Mouse (Mus musculus) stomach, postnatal 0 days (tissue): Measurements from ENCODE around the gene L3mbtl4. TPM values are rescaled to one million over a fixed set of nuclear protein-coding genes. Genes with fewer than 3 reads are reported as not detected.

ENCODE experiments used
- ATAC-seq: fragments of 200-750 bp; cut with Nextera tagmentation; 2 replicates; pipeline ENCODE4 v1.8.0; 2017; ENCODE audit not compliant: low FRiP score, low TSS enrichment
- DNase-seq: peaks from one replicate; pipeline ENCODE4 v3.0.0-alpha.2; 2016; ENCODE audit warnings: low spot score
- H3K27ac ChIP-seq: fragments of 300-500 bp; sonication (generic); replicated peaks from 2 replicates; pipeline ENCODE4 v1.5.1; 2014; ENCODE audit warnings: mild to moderate bottlenecking, control low read depth
- H3K27me3 ChIP-seq: fragments of 300-500 bp; sonication (generic); 2 replicates; pipeline ENCODE4 v1.6.1; 2014; ENCODE audit warnings: low read length; ENCODE audit not compliant: control insufficient read depth, insufficient read depth
- H3K36me3 ChIP-seq: fragments of 300-500 bp; sonication (generic); 2 replicates; pipeline ENCODE4 v1.6.1; 2014; ENCODE audit warnings: low read length, mixed read lengths; ENCODE audit not compliant: control insufficient read depth, insufficient read depth
- H3K4me1 ChIP-seq: fragments of 300-500 bp; sonication (generic); replicated peaks from 2 replicates; pipeline ENCODE4 v1.6.1; 2014; ENCODE audit warnings: antibody characterized with exemption; ENCODE audit not compliant: control insufficient read depth, insufficient read depth
- H3K4me2 ChIP-seq: fragments of 300-500 bp; sonication (generic); replicated peaks from 2 replicates; pipeline ENCODE4 v1.6.1; 2014; ENCODE audit warnings: low read depth, mild to moderate bottlenecking, control low read depth, moderate library complexity
- H3K4me3 ChIP-seq: fragments of 300-500 bp; sonication (generic); 2 replicates; pipeline ENCODE4 v1.5.1; 2014; ENCODE audit warnings: low read depth, low read length, control low read depth
- H3K9ac ChIP-seq: fragments of 300-500 bp; sonication (generic); 2 replicates; pipeline ENCODE4 v1.6.1; 2014; ENCODE audit warnings: mild to moderate bottlenecking, low read length, control low read depth, mixed read lengths
- H3K9me3 ChIP-seq: fragments of 300-500 bp; sonication (generic); 2 replicates; pipeline ENCODE4 v1.6.1; 2016; ENCODE audit warnings: low read length; ENCODE audit not compliant: control insufficient read depth
- CTCF ChIP-seq: IDR thresholded peaks from 2 replicates; pipeline ENCODE4 v1.5.1; 2016; ENCODE audit warnings: antibody characterized with exemption, low read depth, mild to moderate bottlenecking, moderate library complexity
- EP300 ChIP-seq: optimal IDR thresholded peaks from 2 replicates; pipeline ENCODE3; 2016; ENCODE audit warnings: antibody characterized with exemption
- WGBS: fragments of 180-500 bp; shearing (Covaris S2); extraction: QIAGEN DNeasy Blood & Tissue Kit; methylation state at CpG from one replicate; pipeline ENCODE4 v1.1.7; 2014; 5-methylcytosine and 5-hydroxymethylcytosine counted together
- polyA plus RNA-seq: library from polyadenylated mRNA; unstranded; fragments of >200 nt; fragmentation: Nextera tagmentation; extraction: Ambion mirVana; gene quantifications from 2 replicates; pipeline ENCODE4 v1.2.1, GENCODE M21; 2015

The L3mbtl4 gene
- polyA plus RNA-seq, 1 experiment from 2014 or later = not detected

- Histone ChIP-seq H3K27me3 (no peaks in the 10 kb centered on the region), H3K4me3 (no peak overlapping the region), H3K36me3 (no peaks in the 10 kb centered on the region), H3K4me1 (no peaks in the 10 kb centered on the region), H3K9me3 (no peaks in the 10 kb centered on the region), H3K9ac (no peak overlapping the region), H3K4me2 (no peak overlapping the region), H3K27ac (no peak overlapping the region)
- TF ChIP-seq EP300 = no peak
- no peak for TF ChIP-seq CTCF
- 73% methylated on average over 3 of the region's 3 CpGs for WGBS
- DNase-seq = no peak
- ATAC-seq = no peak
Observed at GRCm38 (mm10) chr17:68711350-68711749, 437.8 kb downstream of the L3mbtl4 start.

- no peak for ATAC-seq
- Histone ChIP-seq H3K4me1 (no peaks in the 10 kb centered on the region), H3K4me2 (no peak overlapping the region), H3K27ac (no peak overlapping the region), H3K9me3 (no peaks in the 10 kb centered on the region), H3K27me3 (no peaks in the 10 kb centered on the region), H3K9ac (no peak overlapping the region), H3K4me3 (no peak overlapping the region), H3K36me3 (no peaks in the 10 kb centered on the region)
- TF ChIP-seq CTCF (no peak), EP300 (no peak)
- no peak for DNase-seq
- 39% methylated on average over 1 of the region's 1 CpGs for WGBS
Observed at GRCm38 (mm10) chr17:68748296-68748695, 474.7 kb downstream of the L3mbtl4 start.

DNA sequence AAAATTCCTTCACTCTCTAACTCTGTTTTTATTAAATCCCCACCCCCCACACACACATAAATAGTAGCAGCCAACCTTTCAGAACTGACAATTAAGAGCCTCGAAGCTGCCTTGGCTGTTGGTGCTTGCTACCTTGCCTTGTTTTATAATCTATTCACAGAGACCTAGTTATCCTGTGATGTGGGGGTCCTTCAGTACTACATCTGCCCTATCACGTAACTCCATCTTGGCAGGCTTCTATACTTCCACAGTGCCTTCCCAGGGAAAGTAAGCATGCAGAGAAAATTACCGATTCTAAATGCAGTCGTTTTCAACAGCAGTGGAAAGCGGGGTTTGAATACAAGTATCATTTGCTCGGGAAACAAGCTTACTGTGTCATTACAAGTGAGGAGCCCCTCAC lies 476.9 kb downstream of the L3mbtl4 start:
- Histone ChIP-seq H3K4me3 (no peak overlapping the region), H3K27me3 (no peaks in the 10 kb centered on the region), H3K4me2 (no peak overlapping the region), H3K27ac (no peak overlapping the region), H3K9ac (no peak overlapping the region), H3K9me3 (no peaks in the 10 kb centered on the region), H3K36me3 (no peaks in the 10 kb centered on the region), H3K4me1 (no peaks in the 10 kb centered on the region)
- ATAC-seq (no peak), DNase-seq (no peak)
- TF ChIP-seq CTCF = no peak
- TF ChIP-seq EP300 = no peak
- WGBS = 74% methylated on average over 6 of the region's 6 CpGs

- H3K27me3 ChIP-seq = no peaks in the 10 kb centered on the region
- WGBS = 79% methylated on average over 7 of the region's 7 CpGs
- H3K9me3 ChIP-seq = no peaks in the 10 kb centered on the region
- H3K36me3 ChIP-seq = no peaks in the 10 kb centered on the region
- H3K9ac ChIP-seq = no peak overlapping the region
- no peaks in the 10 kb centered on the region for H3K4me1 ChIP-seq
- TF ChIP-seq CTCF = no peak
- no peak for TF ChIP-seq EP300
- no peak overlapping the region for H3K27ac ChIP-seq
- H3K4me2 ChIP-seq = no peak overlapping the region
- ATAC-seq (no peak), DNase-seq (no peak)
- no peak overlapping the region for H3K4me3 ChIP-seq
Observed at GRCm38 (mm10) chr17:68753112-68753511, 479.5 kb downstream of the L3mbtl4 start.

- Histone ChIP-seq H3K4me2 (no peak overlapping the region), H3K4me3 (no peak overlapping the region), H3K36me3 (no peaks in the 10 kb centered on the region), H3K9ac (no peak overlapping the region), H3K9me3 (no peaks in the 10 kb centered on the region), H3K4me1 (no peaks in the 10 kb centered on the region), H3K27me3 (no peaks in the 10 kb centered on the region), H3K27ac (no peak overlapping the region)
- TF ChIP-seq EP300 (no peak), CTCF (no peak)
- DNase-seq = no peak
- 84% methylated on average over 11 of the region's 11 CpGs for WGBS
- no peak for ATAC-seq
Observed at GRCm38 (mm10) chr17:68754789-68755188, 481.2 kb downstream of the L3mbtl4 start.

DNA sequence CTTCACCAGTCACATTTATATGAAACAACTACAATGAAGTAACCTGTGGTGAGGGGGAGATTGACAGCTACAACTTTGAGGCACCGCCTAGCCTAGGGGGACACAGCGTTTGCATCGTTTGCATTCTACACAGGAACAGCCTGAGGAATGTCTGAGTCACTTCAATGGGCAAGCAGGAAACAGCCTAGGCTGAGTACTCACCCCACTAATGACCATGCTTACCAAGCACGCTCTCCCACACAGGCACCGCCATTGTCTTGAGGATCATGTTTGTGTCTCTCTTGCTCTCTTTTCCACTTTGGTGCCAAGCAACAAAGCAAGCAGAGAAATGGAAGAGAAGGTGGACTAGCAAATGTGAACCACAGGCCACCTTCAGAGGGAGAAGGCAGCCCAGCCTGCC lies 484.8 kb downstream of the L3mbtl4 start:
- H3K4me3 ChIP-seq = no peak overlapping the region
- no peak for ATAC-seq
- no peak overlapping the region for H3K27ac ChIP-seq
- no peaks in the 10 kb centered on the region for H3K27me3 ChIP-seq
- TF ChIP-seq EP300 (no peak), CTCF (no peak)
- no peak overlapping the region for H3K4me2 ChIP-seq
- 53% methylated on average over 5 of the region's 5 CpGs for WGBS
- no peak overlapping the region for H3K9ac ChIP-seq
- H3K9me3 ChIP-seq = no peaks in the 10 kb centered on the region
- DNase-seq = no peak
- no peaks in the 10 kb centered on the region for H3K36me3 ChIP-seq
- H3K4me1 ChIP-seq = no peaks in the 10 kb centered on the region
